Mouse (Mus musculus) CH12.LX (cell line): ENCODE results near the gene Fa2h.

Experiments
- CHD1 ChIP-seq: IDR thresholded peaks from 2 replicates; pipeline ENCODE4 v1.6.1; 2012; ENCODE audit warnings: low read depth, low read length, improper control_type of control experiment, inconsistent platforms
- CHD2 ChIP-seq: IDR thresholded peaks from 2 replicates; pipeline ENCODE4 v1.6.1; 2011; ENCODE audit warnings: low read length, improper control_type of control experiment
- CTCF ChIP-seq, 2 experiments: IDR thresholded peaks in 1 of 2; conservative IDR thresholded peaks in 1 of 2; 2 replicates each; pipeline ENCODE4 v1.5.1; 2011 to 2012; ENCODE audit warnings: low read depth in 2 of 2, low read length in 2 of 2, improper control_type of control experiment in 1 of 2, inconsistent platforms in 1 of 2, mild to moderate bottlenecking in 1 of 2, moderate library complexity in 1 of 2
- E2F4 ChIP-seq: IDR thresholded peaks from 2 replicates; pipeline ENCODE4 v1.6.1; 2011; ENCODE audit warnings: low read depth, low read length, improper control_type of control experiment; ENCODE audit not compliant: insufficient replicate concordance
- EP300 ChIP-seq: IDR thresholded peaks from 2 replicates; pipeline ENCODE4 v1.6.1; 2011; ENCODE audit warnings: low read length, improper control_type of control experiment
- ETS1 ChIP-seq: conservative IDR thresholded peaks from 2 replicates; pipeline ENCODE4 v1.6.1; 2012; ENCODE audit warnings: low read depth, mild to moderate bottlenecking, inconsistent platforms, low read length, improper control_type of control experiment, moderate library complexity
- JUND ChIP-seq: conservative IDR thresholded peaks from 2 replicates; pipeline ENCODE4 v1.6.1; 2011; ENCODE audit warnings: low read depth, low read length, improper control_type of control experiment
- MAX ChIP-seq: IDR thresholded peaks from 2 replicates; pipeline ENCODE4 v1.6.1; 2011; ENCODE audit warnings: low read length, improper control_type of control experiment
- POLR2A ChIP-seq: IDR thresholded peaks from 2 replicates; pipeline ENCODE4 v1.6.1; 2011; ENCODE audit warnings: low read depth, mild to moderate bottlenecking, improper control_type of control experiment, low read length
- POLR2AphosphoS2 ChIP-seq: IDR thresholded peaks from 2 replicates; pipeline ENCODE4 v1.6.1; 2011; ENCODE audit warnings: low read depth, low read length, improper control_type of control experiment
- TCF12 ChIP-seq: IDR thresholded peaks from 2 replicates; pipeline ENCODE4 v1.6.1; 2014; ENCODE audit warnings: low read depth, mild to moderate bottlenecking, inconsistent platforms, low read length, improper control_type of control experiment
- USF1 ChIP-seq: IDR thresholded peaks from 2 replicates; pipeline ENCODE4 v1.6.1; 2014; ENCODE audit warnings: low read depth, mild to moderate bottlenecking, inconsistent platforms, low read length, improper control_type of control experiment
- ZKSCAN1 ChIP-seq: IDR thresholded peaks from 2 replicates; pipeline ENCODE4 v1.6.1; 2012; ENCODE audit warnings: low read depth, inconsistent platforms, low read length, improper control_type of control experiment, borderline replicate concordance

DNA sequence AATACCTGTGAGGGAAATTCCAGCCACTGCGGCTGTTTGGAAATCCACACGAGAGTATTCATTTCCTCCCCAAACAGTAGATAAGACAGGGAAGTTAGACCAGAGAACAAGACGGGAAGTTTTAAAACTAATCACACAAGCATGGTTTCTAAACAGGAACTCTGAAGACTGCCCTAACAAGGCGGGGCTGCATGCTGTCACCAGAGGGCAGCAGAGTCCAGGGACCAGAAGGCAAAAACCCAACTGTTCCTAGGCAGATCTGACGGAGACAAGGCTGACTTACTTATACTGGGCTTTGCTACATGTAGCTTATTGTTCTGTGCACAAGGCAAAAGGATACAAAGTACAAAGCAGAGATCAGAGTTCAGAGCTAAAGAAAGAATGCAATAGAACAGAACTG, 50.4 kb downstream of the Fa2h start:
- no peak for TF ChIP-seq CHD2
- TF ChIP-seq MAX: peak; percentile 39; the same call in 1 of the 2 replicates
- no peak for TF ChIP-seq ETS1
- TF ChIP-seq POLR2A: no peak
- TF ChIP-seq CHD1: no peak
- peak; percentile 60 to 98; a peak in 3 of 4 replicates for TF ChIP-seq CTCF (conservative IDR thresholded peaks at IDR 0.05 in 1 of 2, IDR thresholded peaks at IDR 0.05 in 1 of 2; ENCODE audit: low read depth in 2 of 2, low read length in 2 of 2)
- no peak for TF ChIP-seq POLR2AphosphoS2
- no peak for TF ChIP-seq USF1
- no peak for TF ChIP-seq EP300
- no peak for TF ChIP-seq TCF12
- no peak for TF ChIP-seq E2F4
- no peak for TF ChIP-seq JUND
- TF ChIP-seq ZKSCAN1: no peak
